Mouse (Mus musculus) stomach, embryonic 14.5 days (tissue): ENCODE results near the gene Gm9970. TPM values are rescaled to one million over a fixed set of nuclear protein-coding genes. Genes with fewer than 3 reads are reported as not detected.

ENCODE experiments used
- ATAC-seq: fragments of 200-750 bp; cut with Nextera tagmentation; 2 replicates; pipeline ENCODE4 v1.8.0; 2017; ENCODE audit warnings: low read depth, moderate TSS enrichment; ENCODE audit not compliant: insufficient number of reproducible peaks, insufficient read depth, low FRiP score
- H3K27ac ChIP-seq: fragments of 300-500 bp; sonication (generic); 2 replicates; pipeline ENCODE4 v1.5.1; 2014; ENCODE audit warnings: mild to moderate bottlenecking, low read length, moderate library complexity, mixed read lengths
- H3K27me3 ChIP-seq: fragments of 300-500 bp; sonication (generic); 2 replicates; pipeline ENCODE4 v1.6.1; 2014; ENCODE audit warnings: low read length, control low read depth, mixed read lengths; ENCODE audit not compliant: control insufficient read depth, insufficient read depth
- H3K36me3 ChIP-seq: fragments of 300-500 bp; sonication (generic); 2 replicates; pipeline ENCODE4 v1.6.1; 2014; ENCODE audit warnings: mild to moderate bottlenecking, control low read depth, low read length, moderate library complexity, mixed read lengths; ENCODE audit not compliant: control insufficient read depth, insufficient read depth
- H3K4me1 ChIP-seq: fragments of 300-500 bp; sonication (generic); 2 replicates; pipeline ENCODE4 v1.6.1; 2014; ENCODE audit warnings: low read length, control low read depth, mixed read lengths; ENCODE audit not compliant: control insufficient read depth, insufficient read depth
- H3K4me2 ChIP-seq: fragments of 300-500 bp; sonication (generic); replicated peaks from 2 replicates; pipeline ENCODE4 v1.6.1; 2014; ENCODE audit warnings: low read depth, low read length, control low read depth
- H3K4me3 ChIP-seq: fragments of 300-500 bp; sonication (generic); 2 replicates; pipeline ENCODE4 v1.5.1; 2014; ENCODE audit warnings: low read depth, low read length, control low read depth
- H3K9ac ChIP-seq: fragments of 300-500 bp; sonication (generic); replicated peaks from 2 replicates; pipeline ENCODE4 v1.6.1; 2014; ENCODE audit warnings: low read depth, mild to moderate bottlenecking, control low read depth, low read length, moderate library complexity, mixed read lengths
- H3K9me3 ChIP-seq: fragments of 300-500 bp; sonication (generic); 2 replicates; pipeline ENCODE4 v1.6.1; 2016; ENCODE audit warnings: low read depth, low read length, control low read depth; ENCODE audit not compliant: control insufficient read depth
- WGBS: fragments of 180-500 bp; shearing (Covaris S2); extraction: QIAGEN DNeasy Blood & Tissue Kit; methylation state at CpG from one replicate; pipeline ENCODE4 v1.1.7; 2014; 5-methylcytosine and 5-hydroxymethylcytosine counted together
- polyA plus RNA-seq: library from polyadenylated mRNA; unstranded; fragments of >200 nt; fragmentation: Nextera tagmentation; extraction: Ambion mirVana; gene quantifications from 2 replicates; pipeline ENCODE4 v1.2.1, GENCODE M21; 2014

Gene Gm9970
- polyA plus RNA-seq, 1 experiment from 2014 or later = 0.51 TPM

DNA sequence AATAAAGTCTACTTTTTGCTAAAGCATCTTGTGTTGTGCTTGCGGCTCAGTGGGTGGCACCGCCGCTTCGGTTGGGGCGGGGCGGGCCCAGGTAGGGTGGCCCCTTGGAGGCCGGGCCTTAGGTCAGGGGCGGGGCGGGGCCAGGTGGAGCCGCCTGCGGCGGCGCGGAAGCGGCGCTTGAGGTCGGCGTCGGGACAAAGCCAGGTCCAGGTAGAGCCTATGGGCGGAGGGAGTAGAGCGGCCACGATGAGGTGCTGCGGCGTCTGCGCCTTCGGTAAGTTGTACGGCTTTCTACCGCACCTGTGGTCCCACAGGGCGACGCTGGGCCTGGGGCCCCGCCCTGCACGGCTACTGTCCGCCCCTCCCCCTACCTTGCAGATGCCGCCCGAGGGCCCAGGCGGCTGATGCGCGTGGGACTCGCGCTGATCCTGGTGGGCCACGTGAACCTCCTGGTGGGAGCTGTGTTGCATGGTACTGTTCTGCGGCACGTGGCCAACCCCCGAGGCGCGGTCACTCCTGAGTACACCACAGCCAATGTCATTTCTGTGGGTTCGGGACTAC is 10.6 kb upstream of the Gm9970 start, which contains the start of gene Krtcap3:
Krtcap3 (plus strand) TSS at position 151 of the 561 bp plus-strand sequence.
- Histone ChIP-seq H3K4me1 (peaks cover 9% of the 10 kb centered on the region; the same call in 1 of the 2 replicates), H3K4me2 (peak within 1 kb of the TSS; percentile 44), H3K36me3 (peaks cover 58% of the 10 kb centered on the region), H3K27me3 (no peaks in the 10 kb centered on the region), H3K4me3 (peak within 1 kb of the TSS; percentile 35), H3K9me3 (no peaks in the 10 kb centered on the region), H3K27ac (peak within 1 kb of the TSS; percentile 80), H3K9ac (peak within 1 kb of the TSS; percentile 52)
- peak; percentile 88 for ATAC-seq
- WGBS = 14% methylated on average over 40 of the region's 47 CpGs

DNA sequence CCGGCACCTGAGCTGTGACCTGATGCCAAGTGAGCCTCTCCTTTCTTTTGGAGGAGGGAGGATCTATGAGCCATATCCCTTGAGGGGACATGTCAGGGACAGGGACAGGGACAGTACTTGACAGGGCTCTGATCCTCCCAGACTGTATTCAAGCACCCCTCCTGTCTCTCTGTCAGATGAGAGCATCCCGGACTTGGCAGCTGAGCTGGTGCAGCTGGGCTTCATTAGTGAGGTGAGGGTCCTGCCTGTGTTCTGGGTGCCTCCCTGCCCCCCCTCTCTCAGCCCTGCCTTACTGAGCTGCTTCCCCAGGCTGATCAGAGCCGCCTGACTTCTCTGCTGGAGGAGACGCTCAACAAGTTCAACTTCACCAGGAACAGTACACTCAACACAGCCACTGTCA is 9.7 kb upstream of the Gm9970 start:
- WGBS = 57% methylated on average over 4 of the region's 4 CpGs
- H3K27me3 ChIP-seq = no peaks in the 10 kb centered on the region
- no peak overlapping the region for H3K9ac ChIP-seq
- ATAC-seq = no peak
- H3K36me3 ChIP-seq = peaks cover 63% of the 10 kb centered on the region
- H3K9me3 ChIP-seq = no peaks in the 10 kb centered on the region
- no peak overlapping the region for H3K27ac ChIP-seq
- H3K4me1 ChIP-seq = peaks cover 9% of the 10 kb centered on the region; the same call in 1 of the 2 replicates
- H3K4me2 ChIP-seq = no peak overlapping the region
- H3K4me3 ChIP-seq = no peak overlapping the region

DNA sequence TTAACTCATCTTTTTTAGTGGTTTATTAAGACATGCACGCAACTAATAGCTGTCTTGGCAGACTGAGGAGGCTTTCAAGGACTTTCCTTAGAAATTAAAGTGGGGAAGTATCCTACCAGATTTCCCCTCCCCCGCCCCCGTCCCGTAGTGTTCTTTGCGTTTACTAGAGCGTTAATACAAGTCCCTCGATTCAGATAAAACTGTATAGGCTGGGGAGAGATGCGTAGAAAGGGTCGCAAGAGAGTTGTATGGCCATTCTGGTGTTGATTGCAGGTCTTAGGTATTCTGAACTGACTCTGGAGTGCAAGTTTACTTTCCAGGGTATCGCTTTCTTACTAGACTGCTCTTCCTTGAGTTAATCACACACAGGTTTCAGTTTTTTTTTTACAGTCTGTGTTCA is 1.2 kb upstream of the Gm9970 start:
- Histone ChIP-seq H3K9me3 (no peaks in the 10 kb centered on the region), H3K4me3 (peak overlapping the region; percentile 91), H3K27me3 (no peaks in the 10 kb centered on the region), H3K27ac (no peak overlapping the region), H3K4me2 (peak overlapping the region; percentile 71), H3K9ac (peak overlapping the region; percentile 0; the same call in 1 of the 2 replicates), H3K36me3 (peaks cover 36% of the 10 kb centered on the region), H3K4me1 (peaks cover 5% of the 10 kb centered on the region; the same call in 1 of the 2 replicates)
- 23% methylated on average over 10 of the region's 10 CpGs for WGBS
- ATAC-seq = no peak

DNA sequence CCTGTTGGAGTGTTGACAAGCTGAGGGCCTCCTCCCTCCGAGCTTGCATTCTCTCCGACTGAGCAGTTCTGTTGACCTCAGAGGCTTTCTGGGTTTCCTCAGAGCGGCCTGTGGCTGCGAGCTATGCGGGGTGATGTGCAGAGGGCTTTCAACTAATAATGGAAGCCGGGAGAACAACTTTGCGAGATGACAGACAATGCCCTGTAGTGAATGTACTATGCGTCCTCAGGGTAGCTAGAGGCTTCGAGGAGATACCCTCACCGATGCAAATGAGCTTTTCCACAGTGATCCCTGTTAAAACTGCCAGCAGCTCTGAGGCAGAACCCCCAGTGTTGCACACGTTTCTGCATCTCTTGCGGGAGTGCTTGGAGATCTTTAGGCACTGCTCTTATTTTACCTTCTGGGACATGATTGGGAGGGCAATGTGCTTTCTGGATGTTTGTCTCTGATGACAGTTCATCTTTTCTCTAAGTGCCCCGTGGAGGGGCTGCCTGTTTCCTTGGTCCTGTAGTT is 546 bp upstream of the Gm9970 start:
- no peak for ATAC-seq
- WGBS = 1% methylated on average over 13 of the region's 13 CpGs

DNA sequence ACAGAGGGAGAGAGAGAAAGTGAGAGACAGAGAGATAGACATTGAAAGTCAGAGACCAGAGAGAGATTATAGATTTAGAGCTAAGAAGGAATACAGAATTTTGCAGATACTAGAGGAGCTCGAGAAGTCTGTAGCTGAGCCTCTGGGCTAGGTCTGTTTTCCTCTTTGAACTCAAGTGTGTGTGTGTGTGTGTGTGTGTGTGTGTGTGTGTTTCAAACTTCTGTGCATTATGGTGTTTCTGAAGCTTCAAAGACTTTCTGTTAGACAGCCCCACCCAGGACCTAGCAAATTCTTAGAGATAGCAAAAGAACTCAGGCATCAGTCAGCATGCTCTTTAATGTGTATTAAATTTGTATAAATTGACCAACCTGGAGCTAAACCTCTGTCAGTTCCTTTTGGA is 14.4 kb downstream of the Gm9970 start:
- 75% methylated on average over 1 of the region's 1 CpGs for WGBS
- Histone ChIP-seq H3K36me3 (no peaks in the 10 kb centered on the region), H3K27ac (no peak overlapping the region), H3K4me3 (no peak overlapping the region), H3K9ac (no peak overlapping the region), H3K4me1 (no peaks in the 10 kb centered on the region), H3K27me3 (no peaks in the 10 kb centered on the region), H3K9me3 (no peaks in the 10 kb centered on the region), H3K4me2 (no peak overlapping the region)
- no peak for ATAC-seq

More for the DNA sequence above, 546 bp upstream of the Gm9970 start:
- no peaks in the 10 kb centered on the region for H3K27me3 ChIP-seq
- H3K36me3 ChIP-seq = peaks cover 30% of the 10 kb centered on the region
- H3K9ac ChIP-seq = peak overlapping the region; percentile 99
- peak overlapping the region; percentile 91 for H3K4me3 ChIP-seq
- H3K9me3 ChIP-seq = no peaks in the 10 kb centered on the region
- peak overlapping the region; percentile 98 for H3K27ac ChIP-seq
- peak overlapping the region; percentile 71 for H3K4me2 ChIP-seq
- H3K4me1 ChIP-seq = peaks cover 5% of the 10 kb centered on the region; the same call in 1 of the 2 replicates

DNA sequence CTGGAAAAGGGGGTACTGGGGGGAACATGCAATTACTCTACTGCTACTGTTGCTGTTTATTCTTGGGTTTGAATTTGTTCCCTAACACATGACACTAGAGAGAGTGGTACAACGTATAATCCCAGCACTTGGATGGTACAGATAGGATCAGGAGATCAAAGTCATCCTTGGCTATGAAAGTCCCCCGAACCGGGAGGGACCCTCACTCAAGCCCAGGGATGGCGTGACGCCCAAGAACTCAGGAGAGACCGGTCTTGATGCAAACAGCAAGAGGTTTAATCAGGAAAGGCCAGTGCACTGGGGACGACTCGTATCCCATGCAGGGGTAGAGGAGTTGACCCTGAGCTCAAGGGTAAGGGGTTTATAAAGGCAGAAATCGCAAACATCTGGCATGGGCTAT is 18.3 kb downstream of the Gm9970 start:
- H3K36me3 ChIP-seq = no peaks in the 10 kb centered on the region
- no peak overlapping the region for H3K4me2 ChIP-seq
- H3K9me3 ChIP-seq = no peaks in the 10 kb centered on the region
- H3K4me1 ChIP-seq = 0 out of 2 replicates have a peak, but pooled peaks cover 4% of the 10 kb centered on the region
- no peak overlapping the region for H3K4me3 ChIP-seq
- WGBS = 93% methylated on average over 9 of the region's 9 CpGs
- H3K27ac ChIP-seq = no peak overlapping the region
- H3K27me3 ChIP-seq = no peaks in the 10 kb centered on the region
- ATAC-seq = no peak
- no peak overlapping the region for H3K9ac ChIP-seq

DNA sequence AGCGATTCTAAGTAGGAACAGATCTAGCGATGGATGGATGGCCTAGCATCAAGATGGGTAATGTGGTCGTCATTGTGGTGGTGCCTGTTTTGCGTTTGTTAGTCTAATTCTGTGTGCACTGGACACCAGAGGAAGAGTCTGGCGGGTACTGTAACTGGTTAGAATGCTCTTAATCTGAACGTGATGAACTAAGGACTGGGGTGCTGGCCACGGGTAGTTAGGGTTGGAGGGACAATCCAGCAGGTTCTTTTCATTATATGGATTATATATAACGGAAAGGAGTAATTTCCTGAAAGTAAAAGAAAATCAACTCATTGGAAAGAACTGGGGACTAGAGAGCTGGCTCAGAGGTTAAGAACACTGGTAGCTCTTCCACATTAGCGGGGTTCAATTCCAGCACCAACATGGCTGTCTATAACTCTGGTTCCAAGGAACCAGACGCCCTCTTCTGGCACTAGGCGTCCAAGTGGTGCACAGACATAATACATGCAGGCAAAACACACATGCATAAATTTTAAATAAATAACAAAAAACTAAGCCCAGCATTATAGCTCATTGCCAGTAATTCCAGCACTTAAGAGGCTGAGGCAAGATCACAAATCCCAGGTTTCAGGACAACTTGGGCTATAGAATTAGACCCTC is 19.6 kb downstream of the Gm9970 start:
- 0 out of 2 replicates have a peak, but pooled peaks cover 4% of the 10 kb centered on the region for H3K4me1 ChIP-seq
- WGBS = 16% methylated on average over 11 of the region's 11 CpGs
- peak overlapping the region; percentile 80 for H3K4me2 ChIP-seq
- peak overlapping the region; percentile 100 for H3K4me3 ChIP-seq
- no peaks in the 10 kb centered on the region for H3K36me3 ChIP-seq
- no peaks in the 10 kb centered on the region for H3K27me3 ChIP-seq
- H3K27ac ChIP-seq = peak overlapping the region; percentile 92
- no peaks in the 10 kb centered on the region for H3K9me3 ChIP-seq
- H3K9ac ChIP-seq = peak overlapping the region; percentile 80
- no peak for ATAC-seq

DNA sequence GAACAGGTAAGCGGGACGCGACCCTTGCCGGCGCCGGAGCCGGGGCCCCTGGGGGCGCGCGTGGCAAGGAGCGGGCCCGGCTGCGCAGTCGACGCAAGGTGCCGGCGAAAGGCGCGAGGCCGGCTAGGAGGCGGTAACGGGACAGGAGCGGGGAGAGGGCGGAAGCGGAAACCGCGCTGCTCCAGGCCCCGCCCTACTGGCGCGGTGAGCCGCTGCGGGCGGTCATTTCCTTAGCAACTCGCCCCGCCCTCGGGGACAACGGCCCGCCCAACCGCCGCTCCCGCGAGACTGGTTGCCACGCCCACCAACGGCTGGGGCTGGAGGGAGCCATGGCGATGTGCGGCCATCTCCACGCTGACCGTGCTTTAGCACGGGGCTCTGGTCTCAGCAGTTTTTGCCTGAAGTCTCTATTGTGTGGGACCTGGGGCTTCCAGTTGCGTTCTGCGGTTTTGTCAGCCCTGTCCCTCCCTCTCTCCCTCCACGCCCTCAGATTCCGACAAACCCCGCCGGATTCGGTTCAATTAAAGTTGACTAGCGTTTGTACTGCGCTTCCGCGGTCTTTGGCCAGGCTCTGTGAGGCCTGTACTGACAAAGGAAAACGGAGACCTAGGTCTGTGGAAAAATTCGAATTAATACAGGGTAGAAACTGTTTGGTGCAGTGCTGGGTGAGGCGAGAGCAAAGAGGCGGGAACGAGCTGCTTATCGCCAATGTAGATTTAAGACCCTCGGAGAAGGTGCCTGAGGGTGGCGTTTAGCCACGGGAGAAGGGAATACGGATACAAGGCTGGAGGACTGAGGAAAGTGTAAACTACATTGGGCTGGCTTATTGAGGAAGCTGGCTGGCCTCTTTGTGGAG is 20.4 kb downstream of the Gm9970 start, which contains the start of gene Ppm1g:
Ppm1g (minus strand) TSS at position 240 of the 856 bp plus-strand sequence.
- no peaks in the 10 kb centered on the region for H3K36me3 ChIP-seq
- peak within 1 kb of the TSS; percentile 100 for H3K4me3 ChIP-seq
- peak within 1 kb of the TSS; percentile 92 for H3K27ac ChIP-seq
- peak within 1 kb of the TSS; percentile 87 for H3K9ac ChIP-seq
- WGBS = 1% methylated on average over 63 of the region's 70 CpGs
- H3K4me2 ChIP-seq = peak within 1 kb of the TSS; percentile 84
- ATAC-seq = peak; percentile 96
- H3K4me1 ChIP-seq = 0 out of 2 replicates have a peak, but pooled peaks cover 4% of the 10 kb centered on the region
- H3K27me3 ChIP-seq = no peaks in the 10 kb centered on the region
- no peaks in the 10 kb centered on the region for H3K9me3 ChIP-seq
